Mouse (Mus musculus): ENCODE data around the gene Hrk. TPM values are rescaled to one million over a fixed set of nuclear protein-coding genes. Genes with fewer than 3 reads are reported as not detected.

Hrk gene
- polyA plus RNA-seq, 1 experiment from 2014 or later: 0.03 TPM

- H3K9ac ChIP-seq: no peak overlapping the region
- no peaks in the 10 kb centered on the region for H3K4me1 ChIP-seq (replicated peaks)
- H3K27ac ChIP-seq: no peak overlapping the region
- H3K4me3 ChIP-seq: no peak overlapping the region
- no peak overlapping the region for H3K4me2 ChIP-seq
- H3K36me3 ChIP-seq: no peaks in the 10 kb centered on the region
- peaks cover 55% of the 10 kb centered on the region for H3K27me3 ChIP-seq
- no peak for ATAC-seq (replicated peaks; ENCODE audit: insufficient number of reproducible peaks, insufficient read depth, low FRiP score, low read depth)
- no peaks in the 10 kb centered on the region for H3K9me3 ChIP-seq (replicated peaks)
- 63% methylated on average over 6 of the region's 6 CpGs for WGBS
These were observed 23.9 kb downstream of the Hrk start for GRCm38 (mm10) chr5:118188356-118188755.

DNA sequence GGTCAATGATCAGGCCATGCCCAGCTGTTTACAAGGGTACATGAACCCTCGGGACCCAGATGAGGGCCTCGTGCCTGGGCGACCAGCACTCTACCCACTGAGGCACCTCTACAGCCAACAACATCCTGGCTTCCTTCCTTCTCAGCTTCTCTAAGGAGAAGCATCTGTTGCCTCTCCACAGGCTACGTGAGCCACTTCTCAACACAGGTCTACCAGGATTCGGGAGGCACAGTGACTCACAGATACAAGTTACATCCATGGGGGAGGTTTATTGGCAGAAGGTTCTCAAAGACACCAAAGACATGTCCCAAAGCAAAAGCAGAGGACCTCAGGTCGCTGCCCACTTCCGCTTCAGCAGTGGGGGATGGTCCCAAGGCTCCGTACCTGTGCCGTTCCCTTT, 26.0 kb downstream of the Hrk start:
- Histone ChIP-seq H3K9me3 (replicated peaks) (no peaks in the 10 kb centered on the region), H3K4me3 (no peak overlapping the region), H3K4me2 (no peak overlapping the region), H3K9ac (no peak overlapping the region), H3K27me3 (peaks cover 66% of the 10 kb centered on the region), H3K27ac (no peak overlapping the region), H3K36me3 (no peaks in the 10 kb centered on the region), H3K4me1 (replicated peaks) (no peaks in the 10 kb centered on the region)
- no peak for ATAC-seq (replicated peaks; ENCODE audit: insufficient number of reproducible peaks, insufficient read depth, low FRiP score, low read depth)
- WGBS: 78% methylated on average over 9 of the region's 9 CpGs

DNA sequence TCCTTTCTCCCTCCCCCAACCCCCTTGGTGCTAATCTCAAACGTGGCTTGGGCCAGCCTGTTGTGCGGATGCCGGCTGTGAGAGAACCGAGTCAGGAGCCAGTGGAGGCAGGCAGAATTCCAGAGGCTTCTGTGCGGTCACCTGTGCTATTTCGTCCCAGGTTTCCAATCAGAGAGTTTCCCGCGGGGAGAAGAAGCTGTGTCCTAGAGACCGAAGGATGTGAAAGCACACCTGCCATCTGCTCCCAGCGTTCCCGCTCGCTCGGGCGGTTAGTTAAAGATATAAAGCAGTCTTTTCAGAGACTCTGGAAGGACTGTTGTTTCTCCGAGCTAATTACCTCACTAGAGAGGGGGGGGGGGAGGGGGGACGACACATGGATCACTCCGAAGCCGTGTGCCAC, 27.8 kb downstream of the Hrk start:
- ATAC-seq (replicated peaks; ENCODE audit: insufficient number of reproducible peaks, insufficient read depth, low FRiP score, low read depth): no peak
- H3K36me3 ChIP-seq: no peaks in the 10 kb centered on the region
- 25% methylated on average over 18 of the region's 18 CpGs for WGBS
- H3K9ac ChIP-seq: no peak overlapping the region
- H3K9me3 ChIP-seq (replicated peaks): no peaks in the 10 kb centered on the region
- H3K4me1 ChIP-seq (replicated peaks): no peaks in the 10 kb centered on the region
- H3K27me3 ChIP-seq: peaks cover 62% of the 10 kb centered on the region
- H3K4me2 ChIP-seq: no peak overlapping the region
- no peak overlapping the region for H3K27ac ChIP-seq
- H3K4me3 ChIP-seq: no peak overlapping the region

DNA sequence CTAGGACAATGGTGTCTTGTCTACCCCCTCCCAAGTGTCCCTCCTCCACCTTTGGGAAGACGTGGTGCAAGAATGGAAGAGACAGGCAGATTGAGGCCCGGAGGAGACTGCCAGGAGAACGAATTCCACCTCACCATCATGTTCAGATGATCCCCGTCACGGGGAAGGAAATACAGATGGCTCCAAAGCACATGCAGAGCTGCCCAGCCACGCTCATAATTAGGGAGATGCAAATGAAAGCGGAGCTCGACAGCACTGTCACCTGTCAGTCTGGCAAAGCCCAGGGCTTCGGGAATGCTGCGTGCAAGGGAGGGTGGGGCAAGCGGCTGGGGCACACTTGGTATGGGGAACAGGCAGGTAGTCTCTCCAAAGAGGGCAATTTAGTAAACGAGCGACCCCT, 33.0 kb downstream of the Hrk start:
- no peak overlapping the region for H3K9ac ChIP-seq
- no peaks in the 10 kb centered on the region for H3K4me1 ChIP-seq (replicated peaks)
- WGBS: 70% methylated on average over 13 of the region's 13 CpGs
- H3K4me3 ChIP-seq: no peak overlapping the region
- H3K27me3 ChIP-seq: peaks cover 20% of the 10 kb centered on the region
- no peak overlapping the region for H3K27ac ChIP-seq
- no peak for ATAC-seq (replicated peaks; ENCODE audit: insufficient number of reproducible peaks, insufficient read depth, low FRiP score, low read depth)
- no peak overlapping the region for H3K4me2 ChIP-seq
- no peaks in the 10 kb centered on the region for H3K36me3 ChIP-seq
- no peaks in the 10 kb centered on the region for H3K9me3 ChIP-seq (replicated peaks)

DNA sequence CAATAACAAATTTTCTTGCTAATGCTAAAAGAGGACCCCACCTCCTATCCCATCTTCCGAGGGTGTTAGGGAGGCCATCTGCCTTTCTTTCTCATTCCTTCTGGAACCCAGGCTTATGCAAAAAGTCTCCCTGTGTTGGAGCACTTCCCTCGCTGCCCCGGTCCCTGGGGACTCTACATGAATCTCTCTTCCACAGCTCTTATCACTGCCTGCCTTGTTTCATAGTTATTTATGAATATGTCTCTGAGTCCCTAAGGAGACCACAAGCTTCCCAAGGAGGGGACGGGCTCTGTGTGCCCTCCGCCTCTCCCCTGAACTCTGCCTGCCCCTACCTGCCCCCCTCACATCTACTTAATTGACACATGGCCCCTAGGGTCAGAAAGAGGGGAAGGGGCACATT, 35.2 kb downstream of the Hrk start:
- H3K4me2 ChIP-seq: no peak overlapping the region
- peaks cover under 1% of the 10 kb centered on the region for H3K27me3 ChIP-seq
- no peak overlapping the region for H3K4me3 ChIP-seq
- WGBS: 57% methylated on average over 5 of the region's 5 CpGs
- ATAC-seq (replicated peaks; ENCODE audit: insufficient number of reproducible peaks, insufficient read depth, low FRiP score, low read depth): no peak
- no peaks in the 10 kb centered on the region for H3K36me3 ChIP-seq
- H3K9me3 ChIP-seq (replicated peaks): no peaks in the 10 kb centered on the region
- no peak overlapping the region for H3K27ac ChIP-seq
- no peak overlapping the region for H3K9ac ChIP-seq
- H3K4me1 ChIP-seq (replicated peaks): no peaks in the 10 kb centered on the region

DNA sequence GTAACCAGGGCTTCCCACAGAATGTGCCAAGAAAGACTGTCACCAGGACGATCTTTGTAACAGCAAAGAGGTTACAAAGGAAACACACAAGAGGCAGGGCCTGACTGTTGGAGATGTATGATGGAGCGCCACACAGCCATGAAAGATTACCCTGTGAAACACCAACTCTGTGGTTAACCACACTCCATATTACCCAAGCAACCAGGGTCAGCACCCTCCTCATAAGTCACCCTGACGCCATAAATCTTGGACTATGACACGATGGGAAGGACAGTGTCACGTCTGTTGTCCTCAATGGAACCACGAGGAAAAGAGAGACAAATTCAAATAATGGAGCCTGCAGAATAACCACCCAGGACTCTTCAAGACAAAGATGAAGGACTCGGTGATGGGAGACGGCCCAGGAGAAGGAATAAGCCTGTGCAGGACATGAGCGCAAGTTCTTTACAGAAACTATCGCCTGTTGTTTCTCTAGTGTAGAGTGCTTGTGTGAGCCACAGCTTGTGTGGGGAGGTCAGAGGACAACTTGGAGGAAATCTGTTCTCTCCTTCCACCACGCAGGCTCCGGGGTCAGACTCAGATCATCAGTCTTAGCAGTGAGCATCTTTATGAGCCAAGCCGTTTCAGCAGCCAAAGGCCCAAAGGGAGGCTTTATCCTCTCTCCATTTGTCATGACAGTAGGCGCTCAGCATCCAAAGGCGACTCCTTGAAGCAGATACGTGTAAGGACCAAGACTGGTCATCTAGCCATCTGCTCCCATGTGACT, 40.4 kb downstream of the Hrk start:
- H3K36me3 ChIP-seq: no peaks in the 10 kb centered on the region
- H3K27ac ChIP-seq: no peak overlapping the region
- H3K27me3 ChIP-seq: no peaks in the 10 kb centered on the region; the same call in 1 of the 2 replicates
- H3K9me3 ChIP-seq (replicated peaks): no peaks in the 10 kb centered on the region
- no peak overlapping the region for H3K9ac ChIP-seq
- H3K4me2 ChIP-seq: no peak overlapping the region
- no peak for ATAC-seq (replicated peaks; ENCODE audit: insufficient number of reproducible peaks, insufficient read depth, low FRiP score, low read depth)
- H3K4me3 ChIP-seq: no peak overlapping the region
- 73% methylated on average over 16 of the region's 16 CpGs for WGBS
- no peaks in the 10 kb centered on the region for H3K4me1 ChIP-seq (replicated peaks)

- ATAC-seq (replicated peaks; ENCODE audit: insufficient number of reproducible peaks, insufficient read depth, low FRiP score, low read depth): no peak
- 88% methylated on average over 8 of the region's 8 CpGs for WGBS
- Histone ChIP-seq H3K9me3 (replicated peaks) (no peaks in the 10 kb centered on the region), H3K4me1 (replicated peaks) (no peaks in the 10 kb centered on the region), H3K4me3 (no peak overlapping the region), H3K36me3 (no peaks in the 10 kb centered on the region), H3K4me2 (no peak overlapping the region), H3K27ac (no peak overlapping the region), H3K9ac (no peak overlapping the region), H3K27me3 (no peaks in the 10 kb centered on the region)
These were observed 41.4 kb downstream of the Hrk start for GRCm38 (mm10) chr5:118205852-118206251.

DNA sequence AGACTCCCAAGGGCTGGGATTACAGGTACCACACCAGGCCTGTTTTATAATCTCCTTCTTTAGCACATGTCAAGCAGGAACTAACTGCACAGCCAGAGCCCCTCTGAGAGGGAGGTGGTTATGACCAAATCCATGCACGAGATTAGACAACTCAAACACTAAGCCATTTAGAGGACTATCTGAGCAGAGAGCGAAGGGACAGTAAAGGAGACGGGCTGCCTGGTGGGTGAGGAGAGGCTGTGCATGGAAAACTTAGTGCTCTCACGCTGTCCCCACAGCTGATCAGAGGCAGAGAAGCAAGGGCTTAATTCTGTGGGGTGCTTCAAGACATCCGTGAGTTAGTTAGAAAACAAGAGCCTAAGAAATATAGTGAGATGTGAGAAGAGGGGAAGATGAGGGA, 49.6 kb downstream of the Hrk start:
- peak overlapping the region; percentile 43 for H3K4me3 ChIP-seq
- H3K4me2 ChIP-seq: peak overlapping the region; percentile 66
- peaks cover 15% of the 10 kb centered on the region for H3K4me1 ChIP-seq (replicated peaks)
- 23% methylated on average over 5 of the region's 5 CpGs for WGBS
- no peak overlapping the region for H3K27ac ChIP-seq
- no peaks in the 10 kb centered on the region for H3K27me3 ChIP-seq
- ATAC-seq (replicated peaks; ENCODE audit: insufficient number of reproducible peaks, insufficient read depth, low FRiP score, low read depth): no peak
- no peaks in the 10 kb centered on the region for H3K36me3 ChIP-seq
- no peaks in the 10 kb centered on the region for H3K9me3 ChIP-seq (replicated peaks)
- H3K9ac ChIP-seq: 0 out of 2 replicates have a peak overlapping the region, but pooled peaks have one; percentile 5

DNA sequence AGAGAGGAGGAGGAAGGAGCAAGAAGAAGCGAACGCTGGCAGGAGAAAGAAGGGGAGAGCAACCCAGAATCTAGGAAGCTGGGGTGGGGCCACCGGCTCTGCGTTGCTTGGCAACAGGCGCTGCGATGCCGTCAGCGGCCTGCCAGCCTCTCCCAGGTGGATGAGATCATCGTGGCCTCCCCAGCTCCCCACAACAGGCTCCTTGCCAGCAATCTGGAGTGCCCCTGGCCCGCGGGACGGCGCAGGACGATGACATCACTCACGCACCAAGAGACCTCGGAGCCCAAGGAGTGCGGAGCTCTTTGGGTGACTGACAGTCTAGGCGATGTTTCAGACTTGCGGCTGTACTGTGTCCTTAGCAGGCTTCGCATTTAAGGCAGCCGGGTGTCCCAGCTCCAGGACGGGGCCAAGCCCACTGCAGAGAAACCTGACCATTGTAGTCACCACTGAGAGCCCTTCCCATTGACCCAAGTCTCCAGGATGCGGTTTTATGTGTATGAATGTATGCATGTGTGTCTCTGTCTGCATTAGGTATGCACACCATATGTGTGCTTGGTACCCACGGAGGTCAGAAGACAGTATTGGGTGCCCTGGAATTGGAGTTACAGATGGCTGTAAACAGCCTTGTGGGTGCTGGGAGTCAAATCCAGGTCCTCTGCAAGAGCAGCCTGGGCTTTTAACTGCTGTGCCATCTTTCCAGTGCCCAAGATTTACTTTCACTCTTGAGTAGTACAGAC, 50.1 kb downstream of the Hrk start:
- H3K4me3 ChIP-seq: peak overlapping the region; percentile 43
- peak; percentile 71 for ATAC-seq (replicated peaks; ENCODE audit: insufficient number of reproducible peaks, insufficient read depth, low FRiP score, low read depth)
- no peaks in the 10 kb centered on the region for H3K36me3 ChIP-seq
- H3K9me3 ChIP-seq (replicated peaks): no peaks in the 10 kb centered on the region
- H3K27me3 ChIP-seq: no peaks in the 10 kb centered on the region
- H3K4me1 ChIP-seq (replicated peaks): peaks cover 15% of the 10 kb centered on the region
- no peak overlapping the region for H3K27ac ChIP-seq
- H3K4me2 ChIP-seq: peak overlapping the region; percentile 66
- 6% methylated on average over 24 of the region's 24 CpGs for WGBS
- 0 out of 2 replicates have a peak overlapping the region, but pooled peaks have one; percentile 10 for H3K9ac ChIP-seq

DNA sequence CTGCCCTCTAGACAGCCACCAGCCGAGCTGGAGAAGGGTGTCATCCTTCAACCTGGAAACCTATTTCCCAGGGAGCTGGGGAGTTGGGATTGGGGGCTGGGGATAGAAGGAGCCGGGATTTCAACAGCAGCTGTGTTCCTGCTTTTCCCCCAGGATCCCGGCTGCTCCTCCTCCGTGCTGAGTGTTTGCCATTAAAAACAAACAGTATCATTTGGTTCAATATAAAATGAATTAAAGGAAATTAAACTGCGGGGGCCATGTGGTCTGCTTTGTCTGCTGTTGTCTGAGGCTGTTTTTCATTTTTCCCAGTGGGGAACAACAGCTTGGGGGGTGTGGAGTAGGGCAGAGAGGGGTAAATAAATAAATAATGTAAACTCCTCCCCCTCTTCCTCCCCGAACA, 53.0 kb downstream of the Hrk start:
- Histone ChIP-seq H3K4me1 (replicated peaks) (peaks cover 15% of the 10 kb centered on the region), H3K9me3 (replicated peaks) (no peaks in the 10 kb centered on the region), H3K27me3 (no peaks in the 10 kb centered on the region), H3K4me2 (no peak overlapping the region), H3K4me3 (no peak overlapping the region), H3K36me3 (no peaks in the 10 kb centered on the region), H3K27ac (0 out of 2 replicates have a peak overlapping the region, but pooled peaks have one; percentile 18), H3K9ac (no peak overlapping the region)
- ATAC-seq (replicated peaks; ENCODE audit: insufficient number of reproducible peaks, insufficient read depth, low FRiP score, low read depth): 0 out of 2 replicates have a peak, but pooled peaks have one; percentile 32
- 53% methylated on average over 6 of the region's 6 CpGs for WGBS

GRCm38 (mm10) chr5:118223142-118223757, 58.8 kb downstream of the Hrk start:
- no peak overlapping the region for H3K27ac ChIP-seq
- ATAC-seq (replicated peaks; ENCODE audit: insufficient number of reproducible peaks, insufficient read depth, low FRiP score, low read depth): no peak
- H3K36me3 ChIP-seq: no peaks in the 10 kb centered on the region
- H3K4me2 ChIP-seq: no peak overlapping the region
- 46% methylated on average over 9 of the region's 9 CpGs for WGBS
- H3K4me1 ChIP-seq (replicated peaks): no peaks in the 10 kb centered on the region
- H3K4me3 ChIP-seq: no peak overlapping the region
- H3K9ac ChIP-seq: no peak overlapping the region
- H3K9me3 ChIP-seq (replicated peaks): no peaks in the 10 kb centered on the region
- no peaks in the 10 kb centered on the region for H3K27me3 ChIP-seq
